Mouse (Mus musculus): ENCODE measurements at regions not wholly inside any gene's neighbourhood (a gene's known extent, or its start where the extent isn't known, plus 50 kb on each side); places are given as distances from the start of the nearest gene placed in this dataset.
"Not testable (repeated sequence)": the region's sequence is repeated elsewhere in the genome, so short reads cannot be mapped to it uniquely, and the experiment has no call there.

DNA sequence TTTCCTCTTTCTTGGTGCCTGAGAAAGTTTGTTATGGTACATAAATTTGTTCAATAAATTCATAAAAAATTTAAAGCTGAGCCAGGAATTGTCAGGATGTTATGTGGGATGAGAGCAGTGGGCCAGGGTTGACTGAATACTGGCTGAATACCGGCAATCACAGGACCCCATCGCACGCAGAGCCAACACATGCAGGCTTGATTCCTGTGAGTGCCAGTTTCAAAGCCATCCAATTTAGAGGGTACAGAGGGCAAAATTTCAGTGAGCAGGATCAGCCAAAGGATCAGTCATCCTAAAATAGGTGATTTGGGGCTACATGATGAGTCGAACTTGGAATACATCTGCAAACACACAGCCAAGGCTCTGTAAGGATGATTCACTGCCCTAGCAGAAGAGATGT, 583.6 kb upstream of the Nectin3 start:
- DNase-seq = no peak

DNA sequence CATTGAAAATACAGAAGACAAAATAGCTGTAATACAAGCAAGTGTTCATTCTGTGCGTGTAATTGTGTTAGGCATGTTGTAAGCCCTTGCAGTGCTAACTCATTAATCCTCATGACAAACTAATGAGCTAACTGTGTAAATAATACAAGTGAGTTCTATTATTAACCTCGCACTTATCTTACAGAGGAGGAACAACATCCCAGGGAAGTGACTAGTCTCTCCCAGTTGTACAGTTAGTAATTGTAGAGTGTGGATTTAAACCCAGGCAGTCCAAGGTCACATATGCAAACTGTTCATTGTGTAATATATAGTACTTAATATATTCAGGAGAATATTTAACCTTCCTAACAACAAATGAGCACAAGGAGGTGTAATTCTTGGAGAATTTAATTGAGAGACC, 582.0 kb upstream of the Nectin3 start:
- no peak for DNase-seq

DNA sequence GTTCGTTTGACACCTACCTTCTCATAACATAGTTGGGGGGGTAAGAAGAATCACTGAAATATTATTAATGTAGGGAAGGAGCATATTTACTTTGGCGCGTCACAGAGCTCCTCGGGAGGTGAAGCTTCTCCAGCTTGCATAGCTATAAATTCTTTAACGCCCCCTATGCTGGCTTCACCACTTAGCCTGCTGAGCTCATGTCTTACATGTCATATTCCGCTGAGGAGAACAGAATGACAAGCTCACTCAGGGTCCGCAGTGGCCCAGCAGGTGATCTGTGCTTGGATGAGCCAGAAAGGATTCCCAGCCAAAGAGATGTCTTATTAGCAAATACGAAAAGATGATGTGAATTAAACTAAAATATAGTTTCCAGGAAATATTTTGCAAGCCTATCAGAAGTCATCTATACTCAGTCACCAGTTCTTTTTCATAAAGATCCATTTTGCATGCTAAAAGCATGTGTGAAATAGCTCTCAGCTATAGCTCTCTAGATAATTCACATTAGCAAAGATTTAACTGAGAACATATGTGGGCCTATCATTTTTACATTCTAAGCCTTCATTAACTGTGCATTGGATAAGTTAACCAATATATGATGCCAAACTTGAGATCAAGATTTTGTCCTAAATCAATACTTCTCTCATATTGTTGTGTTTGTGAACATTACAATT, 561.1 kb upstream of the Nectin3 start:
- no peak for DNase-seq

GRCm38 (mm10) chr16:47058811-47059210, 560.5 kb upstream of the Nectin3 start:
- no peak for DNase-seq

DNA sequence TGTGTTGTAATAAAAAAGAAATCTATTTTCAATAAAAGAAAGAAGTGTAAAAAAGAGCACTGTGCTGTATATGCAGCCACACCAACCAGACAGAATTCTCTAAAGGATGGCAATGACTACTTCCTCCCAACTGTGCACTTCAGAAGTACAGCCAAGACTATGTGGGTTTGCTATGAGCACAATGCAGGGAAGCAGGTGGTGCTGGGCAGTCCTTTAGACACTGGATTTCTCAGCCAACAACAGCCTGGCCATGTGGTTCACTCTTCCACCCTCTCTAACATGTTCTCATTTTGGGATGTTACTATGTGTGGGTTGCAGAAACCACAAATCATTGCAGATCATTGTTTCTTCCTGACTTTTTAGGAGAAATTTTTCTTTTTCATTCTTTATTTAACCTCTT, 527.6 kb upstream of the Nectin3 start:
- DNase-seq = no peak

GRCm38 (mm10) chr16:47017486-47017885, 519.2 kb upstream of the Nectin3 start:
- DNase-seq = no peak

GRCm38 (mm10) chr16:46982910-46983600, 484.7 kb upstream of the Nectin3 start:
- no peak for DNase-seq

DNA sequence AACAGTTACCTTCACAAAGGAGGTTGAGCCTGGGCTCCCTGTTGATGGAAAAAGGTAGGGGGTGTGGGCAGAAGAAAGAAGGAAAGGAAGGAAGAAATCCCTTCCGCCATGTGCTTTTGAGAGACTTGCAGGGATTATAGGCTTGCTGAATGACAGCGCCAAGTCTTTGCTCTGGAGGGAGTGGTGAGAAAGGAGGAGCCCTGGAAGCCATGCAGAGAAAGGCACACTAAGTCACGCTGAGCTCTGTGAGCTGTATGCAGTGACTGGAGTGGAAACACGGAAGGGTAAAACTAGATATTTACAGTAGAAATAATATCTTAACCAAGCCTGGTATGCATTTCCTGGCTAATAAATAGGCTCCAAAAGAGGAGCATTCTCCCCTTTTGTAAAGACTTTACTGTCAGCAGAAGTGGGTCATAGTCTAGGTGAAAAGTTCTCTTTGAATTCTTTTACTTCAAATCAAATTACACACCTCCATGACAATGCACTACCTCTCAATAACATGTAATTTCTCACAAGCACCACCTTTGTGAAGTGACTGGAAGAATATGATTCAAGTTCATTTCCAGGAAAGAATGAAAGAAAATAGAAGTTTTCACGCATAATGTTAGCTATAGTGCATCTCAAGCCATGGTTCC, 484.1 kb upstream of the Nectin3 start:
- DNase-seq = no peak

DNA sequence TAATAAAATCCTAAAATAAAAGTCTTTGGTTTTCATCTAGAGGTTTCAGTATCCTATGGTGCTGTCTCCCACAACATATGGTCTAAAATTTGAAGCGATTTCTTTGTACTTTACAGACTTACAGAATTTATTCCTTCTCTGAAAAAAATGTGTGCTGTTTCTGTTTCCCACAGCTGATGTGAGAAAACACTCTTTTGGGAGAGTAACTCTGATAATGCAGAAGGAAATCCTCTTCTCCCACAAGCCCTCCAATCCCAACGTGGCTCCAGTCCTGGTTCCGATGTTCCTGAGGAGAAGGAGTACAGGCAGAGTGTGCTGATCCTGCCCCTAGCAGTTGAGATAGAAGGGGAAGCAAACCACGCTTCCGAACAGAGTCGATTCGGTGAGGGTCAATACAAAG, 467.4 kb upstream of the Nectin3 start:
- no peak for DNase-seq

DNA sequence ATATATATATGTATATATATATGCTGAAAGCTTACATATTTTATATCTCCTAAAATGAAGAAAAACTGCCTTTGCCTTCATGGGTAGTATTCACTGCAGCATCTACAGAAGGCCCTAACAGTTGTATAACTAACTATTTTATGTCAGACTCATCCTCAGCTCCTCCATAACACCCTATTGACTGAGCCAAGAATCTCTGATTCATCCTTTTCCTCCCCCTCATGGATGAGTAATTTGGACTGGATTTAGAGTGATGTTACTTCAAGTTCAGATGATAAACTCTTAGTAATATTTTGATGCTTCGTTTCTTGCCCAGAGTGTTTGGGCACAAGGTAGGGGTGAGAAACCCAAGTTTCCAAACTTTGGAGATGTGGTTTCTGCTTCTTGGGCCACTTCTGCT, 458.7 kb upstream of the Nectin3 start:
- DNase-seq = no peak

- peak; percentile 16 for DNase-seq
These were observed 427.7 kb upstream of the Nectin3 start for GRCm38 (mm10) chr16:46926060-46926459.

DNA sequence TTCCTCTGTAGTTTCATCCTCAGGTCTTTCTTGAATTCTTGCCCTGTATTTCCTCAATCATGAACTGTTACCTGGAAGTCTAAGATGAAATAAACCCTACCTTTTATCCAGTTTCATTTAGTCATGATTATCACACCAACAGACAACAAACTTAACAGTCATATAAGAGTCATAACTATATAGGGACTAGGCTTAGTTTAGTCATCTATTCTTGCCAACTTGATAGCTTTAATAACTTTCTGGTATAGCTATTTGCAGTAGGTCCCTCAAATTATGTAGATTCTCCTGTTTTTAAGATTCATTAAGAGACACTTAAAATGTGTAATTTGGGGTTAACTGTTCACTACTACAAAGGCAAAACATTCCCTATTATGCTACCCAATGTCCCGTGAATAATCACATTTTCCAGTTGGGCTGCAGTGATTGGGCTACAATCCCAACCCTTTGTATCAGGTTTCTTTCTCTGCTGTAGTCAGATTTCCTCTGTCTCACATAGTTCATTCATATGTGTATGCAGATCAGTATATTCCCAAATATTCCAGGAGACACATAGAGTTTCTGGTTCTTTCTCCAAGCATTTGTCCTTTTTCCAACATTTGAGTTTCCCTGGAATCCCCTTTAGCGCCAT, 396.4 kb upstream of the Nectin3 start:
- DNase-seq = no peak

DNA sequence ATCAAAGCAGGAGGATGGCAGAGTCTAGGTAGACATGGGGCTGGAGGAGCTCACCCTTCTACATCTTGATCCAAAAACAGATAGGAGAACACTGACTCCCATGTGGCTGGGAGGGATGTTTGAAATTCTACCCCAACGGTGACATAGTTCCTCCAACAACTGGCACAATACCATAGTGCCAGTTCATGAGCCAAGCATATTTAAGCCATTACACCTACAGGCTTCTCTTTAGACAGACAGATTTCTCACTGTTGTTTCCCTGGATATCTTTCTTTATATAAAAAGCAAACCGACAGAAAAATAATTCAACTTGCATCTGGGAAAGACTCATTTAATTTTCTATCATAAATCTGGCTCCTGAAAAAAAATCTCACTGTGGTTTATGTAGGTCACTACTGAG, 380.4 kb upstream of the Nectin3 start:
- no peak for DNase-seq

DNA sequence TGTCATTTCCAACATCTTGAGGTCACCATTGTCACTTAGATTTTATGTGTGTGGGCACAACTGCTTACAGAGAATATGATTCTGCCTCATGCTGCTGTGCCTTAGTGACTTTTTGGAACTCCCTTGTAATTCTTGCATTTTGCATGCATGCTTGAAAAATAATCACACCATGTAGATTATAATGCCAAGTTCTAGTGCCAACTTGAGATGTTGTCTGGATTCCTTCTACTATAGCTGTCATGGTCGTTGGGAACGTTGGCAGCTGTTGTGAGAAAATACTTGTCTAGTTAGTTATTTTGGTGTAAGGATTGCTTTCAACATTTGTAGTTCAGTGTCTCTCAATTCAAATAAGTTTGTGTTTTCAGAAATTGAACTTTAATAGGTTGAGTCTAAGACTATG, 365.6 kb upstream of the Nectin3 start:
- DNase-seq = no peak

DNA sequence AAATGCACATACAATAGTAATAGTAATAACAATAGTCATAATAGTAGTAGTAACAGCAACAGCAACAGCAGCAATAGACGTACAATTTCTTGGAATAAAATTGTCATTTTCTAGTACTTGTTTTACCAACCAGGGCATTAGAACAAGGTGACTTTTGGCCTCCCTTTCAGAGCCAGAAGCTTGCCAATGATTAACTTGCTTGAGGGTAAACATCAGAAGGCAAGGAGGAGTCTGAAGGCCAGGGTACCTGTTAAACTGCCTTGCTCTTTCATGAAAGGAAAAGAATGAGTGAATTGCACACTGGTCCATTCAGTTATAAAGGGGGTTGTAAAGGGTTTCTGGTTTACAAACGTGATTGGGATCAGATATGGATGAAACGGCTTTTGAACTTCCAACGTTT, 351.2 kb upstream of the Nectin3 start:
- no peak for DNase-seq

DNA sequence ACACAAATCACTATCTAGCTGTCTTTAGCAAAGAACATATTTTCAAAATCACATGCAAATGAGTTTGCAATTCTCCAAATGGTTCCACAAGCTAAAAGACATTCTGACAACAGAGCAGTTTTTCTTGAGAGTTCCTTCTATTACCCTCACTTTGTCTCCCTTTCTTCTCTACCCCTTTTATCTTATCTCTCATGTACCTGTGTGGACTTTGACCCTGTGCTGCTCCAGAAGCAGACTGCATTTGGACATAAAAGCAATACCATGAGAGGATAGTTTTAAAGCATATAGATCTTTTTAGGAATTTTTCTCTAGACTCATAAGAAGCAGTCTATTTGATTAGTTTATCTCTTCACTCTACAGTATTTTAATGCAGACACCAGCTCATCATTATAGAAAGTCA, 350.4 kb upstream of the Nectin3 start:
- no peak for DNase-seq

GRCm38 (mm10) chr16:46847707-46848356, 349.5 kb upstream of the Nectin3 start:
- no peak for DNase-seq

DNA sequence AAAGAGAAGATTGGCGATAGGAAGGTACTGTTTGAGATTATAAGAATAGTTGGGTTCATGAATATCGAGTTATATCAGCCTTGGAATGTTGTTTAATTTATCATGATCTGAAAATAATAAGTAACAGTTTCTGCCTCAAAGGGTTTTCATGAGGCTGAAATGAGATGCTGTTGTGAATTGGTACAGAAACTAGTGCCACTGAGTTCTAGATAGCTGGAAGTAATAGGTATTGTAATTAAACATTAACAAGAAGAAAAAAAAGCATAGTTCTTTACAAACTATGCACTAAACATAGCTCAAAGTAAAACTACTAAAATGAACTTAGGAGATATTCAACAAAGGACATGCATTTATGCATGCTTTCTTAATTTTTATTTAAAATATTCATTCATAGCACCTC, 342.9 kb upstream of the Nectin3 start:
- DNase-seq = no peak

DNA sequence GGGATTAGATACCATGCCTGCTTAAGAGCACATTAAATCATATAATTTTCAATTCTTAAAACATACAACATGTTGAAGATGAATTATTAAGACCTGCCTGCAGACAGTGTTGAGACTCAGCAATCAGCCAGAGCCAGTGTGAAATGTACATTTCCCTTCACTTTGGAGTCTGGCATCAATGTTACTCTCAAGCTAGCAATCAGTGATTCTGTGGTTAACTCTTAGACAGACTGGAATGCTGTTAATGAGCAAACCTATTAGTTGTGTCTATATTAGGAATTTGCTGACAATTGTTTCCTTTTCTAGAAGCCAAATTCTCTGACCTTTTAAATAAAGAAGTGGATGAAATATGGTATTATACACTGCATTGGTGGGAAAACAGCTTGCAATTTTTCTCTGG, 342.4 kb upstream of the Nectin3 start:
- DNase-seq = no peak

GRCm38 (mm10) chr16:46825147-46825546, 326.8 kb upstream of the Nectin3 start:
- no peak for DNase-seq

DNA sequence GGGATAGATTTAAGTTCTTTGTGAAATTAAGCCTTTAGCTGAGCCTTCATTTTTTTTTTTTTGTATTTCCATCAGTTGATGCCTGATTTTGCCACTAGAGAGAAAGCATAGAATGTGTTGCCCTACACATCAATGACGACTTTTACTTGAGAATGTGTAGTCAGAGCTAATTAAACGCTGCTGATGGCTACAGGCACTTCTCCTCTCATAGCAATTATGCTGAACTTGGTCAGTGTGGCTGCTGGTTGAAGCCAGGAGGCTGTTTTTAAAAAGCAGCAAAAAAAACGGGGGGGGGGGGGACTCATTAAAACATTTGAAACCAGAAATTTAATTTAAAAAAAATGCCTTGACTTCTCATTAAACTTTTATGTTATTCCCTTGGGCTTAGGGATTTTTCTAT, 324.4 kb upstream of the Nectin3 start:
- no peak for DNase-seq

GRCm38 (mm10) chr16:46818215-46818614, 319.9 kb upstream of the Nectin3 start:
- DNase-seq = no peak

DNA sequence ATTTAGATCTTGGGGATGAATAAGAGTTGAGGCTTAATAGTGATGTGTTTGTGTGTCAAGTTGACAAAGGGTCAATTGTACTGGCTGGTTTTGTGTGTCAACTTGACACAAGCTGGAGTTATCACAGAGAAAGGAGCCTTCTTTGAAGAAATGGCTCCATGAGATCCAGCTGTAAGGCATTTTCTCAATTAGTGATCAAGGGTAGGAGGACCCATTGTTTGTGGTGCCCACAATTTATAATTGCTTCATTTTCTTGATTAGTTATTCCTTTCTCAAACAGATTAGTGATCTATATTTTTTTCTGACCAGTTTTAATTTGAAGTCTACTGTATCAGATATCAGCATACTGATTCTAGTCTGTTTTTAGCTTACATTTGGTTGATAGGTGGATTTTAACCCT, 313.5 kb upstream of the Nectin3 start:
- DNase-seq = not testable (repeated sequence)
